Mouse (Mus musculus) mature B cell (primary cell): ENCODE results near the gene Anln.
"Not testable (repeated sequence)": the region's sequence is repeated elsewhere in the genome, so short reads cannot be mapped to it uniquely, and the experiment has no call there.

Source experiments
- in situ Hi-C: fragments of 300-500 bp; cut with MboI; formaldehyde crosslinking; loops from 2 replicates; pipeline ENCODE4 v1.14.3; 2019

Gene Anln

GRCm38 (mm10) chr9:22389021-22389476 is at the start of gene Anln:
Gene Anln (minus strand): TSS chr9:22389188.
- in situ Hi-C loops: no loop called here

- in situ Hi-C loops: no loop called here
Measured at GRCm38 (mm10) chr9:22434101-22434500, 45.1 kb upstream of the Anln start.

- in situ Hi-C loops: no loop called here
Measured at GRCm38 (mm10) chr9:22433221-22433620, 44.2 kb upstream of the Anln start.

GRCm38 (mm10) chr9:22430315-22430840 is 41.4 kb upstream of the Anln start:
- in situ Hi-C loops: no loop called here

GRCm38 (mm10) chr9:22429533-22430241 is 40.7 kb upstream of the Anln start:
- in situ Hi-C loops: no loop called here

- in situ Hi-C loops: no loop called here
Measured at GRCm38 (mm10) chr9:22428666-22429410, 39.9 kb upstream of the Anln start.

- in situ Hi-C loops: no loop called here
Measured at GRCm38 (mm10) chr9:22428028-22428665, 39.2 kb upstream of the Anln start.

- in situ Hi-C loops: no loop called here
Measured at GRCm38 (mm10) chr9:22424719-22425118, 35.7 kb upstream of the Anln start.

- in situ Hi-C loops: no loop called here
Measured at GRCm38 (mm10) chr9:22424196-22424595, 35.2 kb upstream of the Anln start.

- in situ Hi-C loops: no loop called here
Measured at GRCm38 (mm10) chr9:22423507-22423906, 34.5 kb upstream of the Anln start.

- in situ Hi-C loops: no loop called here
Measured at GRCm38 (mm10) chr9:22422559-22422958, 33.6 kb upstream of the Anln start.

GRCm38 (mm10) chr9:22420491-22420890 is 31.5 kb upstream of the Anln start:
- in situ Hi-C loops: no loop called here

- in situ Hi-C loops: no loop called here
Measured at GRCm38 (mm10) chr9:22419877-22420276, 30.9 kb upstream of the Anln start.

- in situ Hi-C loops: no loop called here
Measured at GRCm38 (mm10) chr9:22417547-22417946, 28.6 kb upstream of the Anln start.

- in situ Hi-C loops: no loop called here
Measured at GRCm38 (mm10) chr9:22416187-22416586, 27.2 kb upstream of the Anln start.

GRCm38 (mm10) chr9:22411002-22411857 is 22.2 kb upstream of the Anln start, which contains the start of gene 9530077C05Rik:
Gene 9530077C05Rik (plus strand): TSS chr9:22411513.
- in situ Hi-C loops: no loop called here

- in situ Hi-C loops: no loop called here
Measured at GRCm38 (mm10) chr9:22409501-22409900, 20.5 kb upstream of the Anln start.

- in situ Hi-C loops: not testable (repeated sequence)
Measured at GRCm38 (mm10) chr9:22408344-22408743, 19.4 kb upstream of the Anln start.

- in situ Hi-C loops: not testable (repeated sequence)
Measured at GRCm38 (mm10) chr9:22407633-22408032, 18.6 kb upstream of the Anln start.

GRCm38 (mm10) chr9:22405414-22405813 is 16.4 kb upstream of the Anln start:
- in situ Hi-C loops: no loop called here

GRCm38 (mm10) chr9:22403501-22403900 is 14.5 kb upstream of the Anln start:
- in situ Hi-C loops: not testable (repeated sequence)
